Mouse (Mus musculus) C2C12 (cell line): ENCODE data around the gene Tigd2.

Experiments used
- CEBPB ChIP-seq: IDR thresholded peaks from one replicate; pipeline ENCODE4 v1.6.1; 2011; ENCODE audit warnings: low read depth, mild to moderate bottlenecking, control low read depth, moderate library complexity
- CTCF ChIP-seq: IDR thresholded peaks from one replicate; pipeline ENCODE4 v1.5.1; 2011; ENCODE audit not compliant: control insufficient read depth, insufficient read depth, insufficient read length
- MYOD1 ChIP-seq: IDR thresholded peaks from one replicate; pipeline ENCODE4 v1.6.1; 2011; ENCODE audit warnings: low read depth; ENCODE audit not compliant: control insufficient read depth, insufficient read length
- MYOG ChIP-seq: IDR thresholded peaks from one replicate; pipeline ENCODE4 v1.6.1; 2011; ENCODE audit not compliant: control insufficient read depth, insufficient read length; ENCODE audit errors: extremely low read depth

DNA sequence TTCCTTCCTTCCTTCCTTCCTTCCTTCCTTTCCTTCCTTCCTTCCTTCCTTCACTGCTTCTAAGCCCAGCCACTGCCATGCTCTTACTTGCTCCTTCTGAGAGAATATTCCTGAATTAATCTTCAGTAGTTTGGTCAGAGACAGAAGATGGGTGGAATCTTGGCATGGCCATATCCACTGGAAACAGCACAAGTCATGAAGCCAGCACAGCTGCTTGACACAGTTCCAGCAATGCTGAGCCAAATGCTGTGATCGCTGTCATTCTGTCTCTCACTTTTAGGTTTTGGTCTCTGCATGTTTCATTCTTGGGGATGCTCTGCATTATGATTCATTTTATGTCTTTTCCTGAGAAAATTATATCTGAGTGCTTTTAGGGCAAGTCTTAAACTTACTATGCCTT is 47.2 kb downstream of the Tigd2 start:
- TF ChIP-seq CTCF (no peak), MYOD1 (no peak), MYOG (no peak), CEBPB (no peak)
